Mouse (Mus musculus) embryonic facial prominence, embryonic 15.5 days (tissue): ENCODE measurements at regions not wholly inside any gene's neighbourhood (a gene's known extent, or its start where the extent isn't known, plus 50 kb on each side); places are given as distances from the start of the nearest gene placed in this dataset.

Experiments used
- ATAC-seq: fragments of 200-750 bp; cut with Nextera tagmentation; 2 replicates; pipeline ENCODE4 v1.8.0; 2017; ENCODE audit warnings: low read depth, moderate TSS enrichment; ENCODE audit not compliant: insufficient number of reproducible peaks, low FRiP score, low TSS enrichment
- H3K27ac ChIP-seq: fragments of 300-500 bp; sonication (generic); replicated peaks from 2 replicates; pipeline ENCODE4 v1.5.1; 2015; ENCODE audit warnings: mild to moderate bottlenecking, inconsistent platforms
- H3K27me3 ChIP-seq: fragments of 300-500 bp; sonication (generic); 2 replicates; pipeline ENCODE4 v1.6.1; 2015; ENCODE audit warnings: inconsistent platforms
- H3K36me3 ChIP-seq: fragments of 300-500 bp; sonication (generic); 2 replicates; pipeline ENCODE4 v1.6.1; 2015; ENCODE audit warnings: mild to moderate bottlenecking, inconsistent platforms
- H3K4me1 ChIP-seq: fragments of 300-500 bp; sonication (generic); 2 replicates; pipeline ENCODE4 v1.6.1; 2015; ENCODE audit warnings: inconsistent platforms
- H3K4me2 ChIP-seq: fragments of 300-500 bp; sonication (generic); replicated peaks from 2 replicates; pipeline ENCODE4 v1.6.1; 2015; ENCODE audit warnings: mild to moderate bottlenecking, inconsistent platforms
- H3K4me3 ChIP-seq: fragments of 300-500 bp; sonication (generic); replicated peaks from 2 replicates; pipeline ENCODE4 v1.5.1; 2015; ENCODE audit warnings: mild to moderate bottlenecking, inconsistent platforms
- H3K9ac ChIP-seq: fragments of 300-500 bp; sonication (generic); 2 replicates; pipeline ENCODE4 v1.6.1; 2015; ENCODE audit warnings: inconsistent platforms
- H3K9me3 ChIP-seq: fragments of 300-500 bp; sonication (generic); replicated peaks from 2 replicates; pipeline ENCODE4 v1.6.1; 2016; ENCODE audit warnings: inconsistent platforms
- WGBS: fragments of 180-500 bp; shearing (Covaris S2); methylation state at CpG from one replicate; pipeline ENCODE4 v1.1.7; 2015; 5-methylcytosine and 5-hydroxymethylcytosine counted together

DNA sequence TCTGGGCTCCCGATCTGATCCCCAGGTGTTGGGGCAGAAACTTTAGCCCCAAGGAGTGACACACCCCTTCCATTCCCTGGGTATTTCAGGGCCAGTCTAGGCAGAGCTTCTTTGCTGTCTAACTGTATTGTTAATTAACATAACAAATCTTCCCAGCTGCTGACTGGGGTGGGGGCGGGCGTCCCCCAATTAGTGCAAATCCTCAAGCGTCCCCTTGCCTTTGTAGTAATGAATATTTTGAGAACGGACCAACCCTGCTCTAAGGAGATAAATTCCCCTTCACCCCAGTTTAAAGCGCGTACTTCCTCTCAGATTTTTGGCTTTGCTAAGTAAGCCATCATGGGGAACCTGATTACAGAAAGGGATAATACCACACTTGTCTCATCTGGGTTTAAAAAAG is 268.0 kb upstream of the Cxcr4 start:
- peaks cover 6% of the 10 kb centered on the region; the same call in 1 of the 2 replicates for H3K4me1 ChIP-seq
- no peaks in the 10 kb centered on the region for H3K9me3 ChIP-seq
- H3K27ac ChIP-seq: no peak overlapping the region
- H3K9ac ChIP-seq: no peak overlapping the region
- ATAC-seq: peak; percentile 57
- no peaks in the 10 kb centered on the region for H3K36me3 ChIP-seq
- 7% methylated on average over 7 of the region's 7 CpGs for WGBS
- H3K27me3 ChIP-seq: no peaks in the 10 kb centered on the region
- H3K4me2 ChIP-seq: no peak overlapping the region
- H3K4me3 ChIP-seq: no peak overlapping the region

DNA sequence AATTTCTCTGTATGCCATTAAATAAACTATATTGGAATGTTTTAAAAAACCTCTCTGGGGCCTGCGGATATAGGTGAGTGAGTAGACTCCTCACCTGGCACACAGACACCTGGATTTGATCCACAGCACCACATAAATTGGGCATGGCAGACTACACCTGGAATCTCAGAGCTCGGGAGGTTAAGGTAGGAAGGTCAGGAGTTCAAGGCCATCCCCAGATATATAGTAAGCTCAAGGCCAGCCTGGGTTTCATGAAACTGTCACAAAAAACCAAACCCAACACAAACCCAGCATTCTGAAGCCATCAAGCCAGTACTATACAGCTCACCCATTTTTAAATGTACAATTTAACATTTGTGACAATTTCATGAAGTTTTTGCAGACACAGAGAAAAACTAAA is 266.6 kb upstream of the Cxcr4 start:
- H3K27me3 ChIP-seq: no peaks in the 10 kb centered on the region
- no peak for ATAC-seq
- H3K4me2 ChIP-seq: no peak overlapping the region
- peaks cover 6% of the 10 kb centered on the region; the same call in 1 of the 2 replicates for H3K4me1 ChIP-seq
- 75% methylated on average over 2 of the region's 2 CpGs for WGBS
- no peak overlapping the region for H3K27ac ChIP-seq
- H3K4me3 ChIP-seq: no peak overlapping the region
- H3K9ac ChIP-seq: no peak overlapping the region
- no peaks in the 10 kb centered on the region for H3K9me3 ChIP-seq
- H3K36me3 ChIP-seq: no peaks in the 10 kb centered on the region

GRCm38 (mm10) chr1:128856933-128857332 is 264.8 kb upstream of the Cxcr4 start:
- Histone ChIP-seq H3K4me1 (peaks cover 6% of the 10 kb centered on the region; the same call in 1 of the 2 replicates), H3K27me3 (no peaks in the 10 kb centered on the region), H3K27ac (no peak overlapping the region), H3K4me2 (no peak overlapping the region), H3K4me3 (no peak overlapping the region), H3K9me3 (no peaks in the 10 kb centered on the region), H3K9ac (no peak overlapping the region), H3K36me3 (no peaks in the 10 kb centered on the region)
- ATAC-seq: no peak
- WGBS: 76% methylated on average over 2 of the region's 2 CpGs

DNA sequence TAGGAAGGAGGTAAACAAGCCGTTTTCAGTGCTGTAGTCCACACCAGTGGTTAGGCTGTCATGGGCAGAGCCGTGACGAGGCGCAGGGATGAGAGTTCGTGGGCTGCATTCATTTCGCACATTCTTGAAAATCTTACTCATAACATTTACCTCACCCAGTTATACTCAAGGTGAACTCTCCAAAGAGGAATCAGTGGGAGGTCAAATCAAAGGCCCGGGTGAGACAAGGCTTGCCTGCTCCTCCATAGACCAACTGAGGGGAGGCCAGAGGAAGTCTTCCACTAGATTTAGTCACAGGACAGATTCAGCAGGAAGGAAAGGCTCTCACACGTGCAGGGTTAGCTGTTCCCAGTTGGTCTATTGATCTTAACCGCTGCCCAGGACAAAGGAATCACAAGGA is 262.6 kb upstream of the Cxcr4 start:
- Histone ChIP-seq H3K27ac (no peak overlapping the region), H3K9me3 (no peaks in the 10 kb centered on the region), H3K4me2 (no peak overlapping the region), H3K4me3 (no peak overlapping the region), H3K36me3 (no peaks in the 10 kb centered on the region), H3K4me1 (peaks cover under 1% of the 10 kb centered on the region; the same call in 1 of the 2 replicates), H3K27me3 (no peaks in the 10 kb centered on the region), H3K9ac (no peak overlapping the region)
- WGBS: 67% methylated on average over 9 of the region's 9 CpGs
- ATAC-seq: no peak

DNA sequence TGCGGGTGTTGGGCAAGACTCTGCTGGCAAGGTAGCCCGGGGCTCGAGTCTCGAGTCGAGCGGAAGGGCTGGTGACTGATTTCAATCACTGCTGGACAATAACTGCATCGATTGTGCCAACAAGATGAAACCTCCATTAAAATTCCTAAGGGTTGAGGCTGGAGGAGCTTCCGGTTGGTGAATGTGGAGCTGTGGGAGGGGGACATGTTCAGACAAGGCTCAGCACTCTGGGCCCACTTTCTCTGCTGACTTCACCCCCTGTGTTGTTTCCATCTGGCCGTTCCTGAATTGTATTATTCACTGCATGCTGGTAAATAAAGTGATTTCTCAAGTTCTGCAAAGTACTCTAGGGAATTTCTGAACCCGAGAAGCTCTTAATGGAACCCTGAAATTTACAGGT is 261.2 kb upstream of the Cxcr4 start:
- Histone ChIP-seq H3K4me1 (no peaks in the 10 kb centered on the region), H3K4me3 (no peak overlapping the region), H3K27me3 (no peaks in the 10 kb centered on the region), H3K9ac (no peak overlapping the region), H3K9me3 (no peaks in the 10 kb centered on the region), H3K4me2 (no peak overlapping the region), H3K27ac (no peak overlapping the region), H3K36me3 (no peaks in the 10 kb centered on the region)
- ATAC-seq: no peak
- WGBS: 70% methylated on average over 10 of the region's 10 CpGs

- H3K4me3 ChIP-seq: no peak overlapping the region
- H3K9me3 ChIP-seq: no peaks in the 10 kb centered on the region
- no peak overlapping the region for H3K4me2 ChIP-seq
- peaks cover 6% of the 10 kb centered on the region; the same call in 1 of the 2 replicates for H3K4me1 ChIP-seq
- WGBS: 76% methylated on average over 4 of the region's 4 CpGs
- H3K9ac ChIP-seq: no peak overlapping the region
- H3K27ac ChIP-seq: no peak overlapping the region
- H3K36me3 ChIP-seq: no peaks in the 10 kb centered on the region
- ATAC-seq: no peak
- H3K27me3 ChIP-seq: no peaks in the 10 kb centered on the region
These were observed 245.3 kb upstream of the Cxcr4 start for GRCm38 (mm10) chr1:128837361-128837760.

- Histone ChIP-seq H3K9ac (no peak overlapping the region), H3K27ac (no peak overlapping the region), H3K36me3 (no peaks in the 10 kb centered on the region), H3K9me3 (no peaks in the 10 kb centered on the region), H3K27me3 (no peaks in the 10 kb centered on the region), H3K4me2 (no peak overlapping the region), H3K4me1 (peaks cover 9% of the 10 kb centered on the region; the same call in 1 of the 2 replicates), H3K4me3 (no peak overlapping the region)
- no peak for ATAC-seq
- 89% methylated on average over 8 of the region's 8 CpGs for WGBS
These were observed 243.4 kb upstream of the Cxcr4 start for GRCm38 (mm10) chr1:128835510-128835909.

DNA sequence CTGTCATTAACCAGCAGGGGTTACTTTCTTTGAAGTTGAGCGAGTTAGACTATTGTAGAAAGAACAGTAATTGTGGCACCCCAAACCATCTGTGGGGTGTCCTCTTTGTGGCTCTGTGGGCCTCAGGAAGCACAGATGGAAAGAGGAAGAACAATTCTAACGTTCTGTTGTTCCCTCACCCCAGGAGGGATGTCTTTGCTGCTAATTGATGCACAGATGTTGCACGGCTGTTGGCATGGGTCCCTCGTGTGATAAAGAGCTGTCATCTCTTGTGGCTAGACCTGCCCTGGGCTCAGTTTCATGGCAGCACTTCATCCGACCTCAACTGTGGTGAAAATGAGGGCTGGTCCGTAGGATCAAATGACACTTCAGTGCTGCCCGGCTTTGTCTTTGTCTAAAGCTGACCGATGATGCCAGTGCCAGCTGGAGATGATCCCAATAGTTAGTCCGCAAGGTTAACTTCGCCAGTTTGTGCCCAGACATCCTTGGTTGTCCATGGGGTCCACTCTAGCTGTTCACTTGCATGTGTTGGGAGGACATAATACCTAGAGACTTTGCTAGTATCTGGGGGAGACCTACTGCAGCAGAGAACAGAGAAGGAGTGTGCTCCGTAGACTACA is 241.1 kb upstream of the Cxcr4 start:
- peaks cover 9% of the 10 kb centered on the region; the same call in 1 of the 2 replicates for H3K4me1 ChIP-seq
- no peak overlapping the region for H3K4me2 ChIP-seq
- H3K36me3 ChIP-seq: no peaks in the 10 kb centered on the region
- H3K9ac ChIP-seq: no peak overlapping the region
- no peak overlapping the region for H3K4me3 ChIP-seq
- peak; percentile 43; the same call in 1 of the 2 replicates for ATAC-seq
- no peak overlapping the region for H3K27ac ChIP-seq
- no peaks in the 10 kb centered on the region for H3K9me3 ChIP-seq
- no peaks in the 10 kb centered on the region for H3K27me3 ChIP-seq
- WGBS: 39% methylated on average over 11 of the region's 11 CpGs

DNA sequence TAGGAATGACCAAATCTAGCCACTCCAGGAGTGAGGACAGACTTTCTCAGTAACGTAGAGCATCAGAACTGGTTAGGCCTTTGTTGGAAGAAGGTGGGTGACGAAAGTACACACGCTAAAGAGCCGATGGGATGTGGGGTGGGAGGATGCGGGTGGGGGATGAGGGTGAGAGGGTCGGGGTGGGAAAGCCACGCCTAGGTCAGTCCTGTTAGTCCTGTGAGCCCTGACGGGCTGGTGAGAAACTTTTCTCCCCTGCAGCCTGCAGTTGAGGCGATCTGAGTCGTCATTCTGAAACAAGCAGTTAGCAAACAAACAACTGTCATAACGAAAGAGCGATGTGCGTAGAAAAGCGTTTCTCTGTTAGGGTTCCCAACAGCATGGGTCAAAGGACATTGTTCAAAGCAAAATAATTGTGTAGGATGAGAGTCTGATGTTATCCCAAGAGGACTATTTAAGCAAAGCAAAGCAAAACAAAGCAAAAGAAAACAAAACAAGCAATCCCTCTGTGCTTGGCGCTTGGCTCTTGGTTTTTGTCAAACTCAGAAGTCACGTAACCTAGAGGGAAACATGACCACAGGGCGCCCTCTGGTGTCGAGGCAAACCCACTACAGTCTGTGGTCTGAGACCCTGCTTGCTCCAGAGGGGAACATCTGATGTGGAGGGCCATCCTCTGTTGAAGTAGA is 240.2 kb upstream of the Cxcr4 start:
- peaks cover 9% of the 10 kb centered on the region; the same call in 1 of the 2 replicates for H3K4me1 ChIP-seq
- no peak; the same call in 1 of the 2 replicates for ATAC-seq
- 36% methylated on average over 18 of the region's 18 CpGs for WGBS
- no peaks in the 10 kb centered on the region for H3K27me3 ChIP-seq
- H3K4me2 ChIP-seq: peak overlapping the region; percentile 28
- no peak overlapping the region for H3K9ac ChIP-seq
- H3K4me3 ChIP-seq: peak overlapping the region; percentile 27; the same call in 1 of the 2 replicates
- no peaks in the 10 kb centered on the region for H3K36me3 ChIP-seq
- no peaks in the 10 kb centered on the region for H3K9me3 ChIP-seq
- H3K27ac ChIP-seq: no peak overlapping the region

DNA sequence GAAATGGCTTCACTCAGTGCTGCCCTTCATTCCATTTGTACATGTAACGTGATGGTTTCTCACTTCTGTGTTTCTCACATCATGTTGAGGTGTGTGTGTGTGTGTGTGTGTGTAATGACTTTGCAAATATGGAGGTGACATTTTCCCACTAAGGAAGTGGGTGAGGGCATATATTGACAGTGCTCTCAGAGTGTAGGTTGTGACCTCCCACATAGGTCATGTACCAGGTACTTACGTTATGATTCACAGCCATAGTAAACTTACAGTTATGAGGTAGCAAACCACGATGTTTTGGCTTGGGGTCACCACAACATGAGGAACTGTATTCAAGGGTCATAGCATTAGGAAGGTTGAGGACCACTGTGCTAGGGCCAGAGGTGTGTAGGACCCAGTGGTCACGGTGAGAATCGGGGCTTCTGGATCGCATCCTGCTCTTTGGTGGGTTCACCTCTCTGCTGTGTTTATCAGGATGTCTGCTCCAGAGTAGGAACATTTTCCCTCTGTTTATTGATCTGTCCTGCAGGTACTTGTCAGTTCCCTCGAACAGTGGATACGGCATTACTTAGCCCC is 238.7 kb upstream of the Cxcr4 start:
- 89% methylated on average over 8 of the region's 8 CpGs for WGBS
- Histone ChIP-seq H3K4me1 (peaks cover 9% of the 10 kb centered on the region; the same call in 1 of the 2 replicates), H3K36me3 (no peaks in the 10 kb centered on the region), H3K9me3 (no peaks in the 10 kb centered on the region), H3K27me3 (no peaks in the 10 kb centered on the region), H3K4me3 (no peak overlapping the region), H3K9ac (no peak overlapping the region), H3K4me2 (no peak overlapping the region), H3K27ac (no peak overlapping the region)
- no peak for ATAC-seq

DNA sequence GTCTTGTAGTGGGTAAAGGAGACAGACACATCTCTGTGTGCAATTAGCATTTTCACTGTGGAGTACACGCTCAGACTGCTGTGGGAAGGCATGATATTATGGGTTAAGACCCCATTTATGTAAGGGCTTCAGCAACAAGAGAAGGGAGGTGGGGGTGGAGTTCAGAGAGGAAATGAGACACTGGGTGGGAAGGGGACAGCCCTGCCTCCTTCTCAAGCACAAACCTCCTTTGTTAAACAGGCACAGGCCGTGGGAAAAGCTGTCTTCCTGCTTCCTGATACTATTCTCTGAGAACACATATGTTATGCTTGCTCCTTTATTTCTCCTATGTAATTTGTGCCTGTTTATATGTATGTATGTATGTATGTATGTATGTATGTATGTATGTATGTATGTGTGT is 237.4 kb upstream of the Cxcr4 start:
- 27% methylated on average over 2 of the region's 2 CpGs for WGBS
- ATAC-seq: no peak
- H3K36me3 ChIP-seq: no peaks in the 10 kb centered on the region
- no peaks in the 10 kb centered on the region for H3K27me3 ChIP-seq
- no peak overlapping the region for H3K4me3 ChIP-seq
- peaks cover 9% of the 10 kb centered on the region; the same call in 1 of the 2 replicates for H3K4me1 ChIP-seq
- no peak overlapping the region for H3K4me2 ChIP-seq
- no peak overlapping the region for H3K27ac ChIP-seq
- no peaks in the 10 kb centered on the region for H3K9me3 ChIP-seq
- H3K9ac ChIP-seq: no peak overlapping the region
